Mouse (Mus musculus) kidney, embryonic 16.5 days (tissue): ENCODE results near the gene Gal3st2c. TPM values are rescaled to one million over a fixed set of nuclear protein-coding genes. Genes with fewer than 3 reads are reported as not detected.
"Not testable (repeated sequence)": the region's sequence is repeated elsewhere in the genome, so short reads cannot be mapped to it uniquely, and the experiment has no call there.

ENCODE experiments used
- ATAC-seq: fragments of 200-750 bp; cut with Nextera tagmentation; 2 replicates; pipeline ENCODE4 v1.8.0; 2017; ENCODE audit warnings: moderate TSS enrichment; ENCODE audit not compliant: low FRiP score, low TSS enrichment
- H3K27ac ChIP-seq: fragments of 300-500 bp; sonication (generic); 2 replicates; pipeline ENCODE4 v1.5.1; 2014; ENCODE audit warnings: low read length
- H3K27me3 ChIP-seq: fragments of 300-500 bp; sonication (generic); 2 replicates; pipeline ENCODE4 v1.6.1; 2014; ENCODE audit warnings: low read length, control low read depth, mixed read lengths; ENCODE audit not compliant: insufficient read depth
- H3K36me3 ChIP-seq: fragments of 300-500 bp; sonication (generic); 2 replicates; pipeline ENCODE4 v1.6.1; 2014; ENCODE audit warnings: low read length, control low read depth, mixed read lengths; ENCODE audit not compliant: insufficient read depth
- H3K4me1 ChIP-seq: fragments of 300-500 bp; sonication (generic); 2 replicates; pipeline ENCODE4 v1.6.1; 2014; ENCODE audit warnings: low read length, control low read depth, mixed read lengths; ENCODE audit not compliant: insufficient read depth
- H3K4me2 ChIP-seq: fragments of 300-500 bp; sonication (generic); replicated peaks from 2 replicates; pipeline ENCODE4 v1.6.1; 2014; ENCODE audit warnings: low read depth, low read length
- H3K4me3 ChIP-seq: fragments of 300-500 bp; sonication (generic); 2 replicates; pipeline ENCODE4 v1.5.1; 2014; ENCODE audit warnings: mild to moderate bottlenecking, low read length
- H3K9ac ChIP-seq: fragments of 300-500 bp; sonication (generic); replicated peaks from 2 replicates; pipeline ENCODE4 v1.6.1; 2014; ENCODE audit warnings: low read length
- H3K9me3 ChIP-seq: fragments of 300-500 bp; sonication (generic); 2 replicates; pipeline ENCODE4 v1.6.1; 2016; ENCODE audit warnings: low read length, control low read depth
- WGBS: fragments of 180-500 bp; shearing (Covaris S2); extraction: QIAGEN DNeasy Blood & Tissue Kit; methylation state at CpG from one replicate; pipeline ENCODE4 v1.1.7; 2014; 5-methylcytosine and 5-hydroxymethylcytosine counted together
- polyA plus RNA-seq: library from polyadenylated mRNA; unstranded; fragments of >200 nt; fragmentation: Nextera tagmentation; extraction: Ambion mirVana; gene quantifications from 2 replicates; pipeline ENCODE4 v1.2.1, GENCODE M21; 2015

Gal3st2c gene
- polyA plus RNA-seq, 1 experiment from 2014 or later: not detected

DNA sequence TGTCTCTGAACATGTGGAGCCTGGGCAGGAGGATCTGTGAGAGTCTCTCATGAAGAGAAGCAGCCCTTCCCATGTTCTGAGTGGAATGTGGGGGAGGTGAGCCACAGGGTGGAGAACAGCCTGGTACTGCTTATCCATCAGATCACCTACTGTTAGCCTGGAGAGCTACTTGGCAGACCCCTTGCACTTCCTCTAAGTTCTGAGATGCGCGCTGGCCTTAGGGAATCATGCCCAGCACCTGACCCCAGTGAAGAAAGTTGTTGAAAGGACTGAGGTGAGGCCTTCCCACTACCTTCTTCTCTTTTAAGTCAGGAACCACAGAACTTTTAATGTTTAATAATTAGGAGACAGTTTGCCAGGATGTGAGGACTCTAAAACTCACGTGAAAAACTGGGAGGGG is 1.2 kb downstream of the Gal3st2c start:
- H3K4me1 ChIP-seq, H3K27ac ChIP-seq, H3K36me3 ChIP-seq, H3K9me3 ChIP-seq, H3K27me3 ChIP-seq, H3K9ac ChIP-seq, H3K4me3 ChIP-seq, ATAC-seq, H3K4me2 ChIP-seq: not testable (repeated sequence)
- 89% methylated on average over 3 of the region's 3 CpGs for WGBS

GRCm38 (mm10) chr1:94001023-94001422 is 10.7 kb downstream of the Gal3st2c start:
- Histone ChIP-seq H3K9ac (no peak overlapping the region), H3K4me1 (no peaks in the 10 kb centered on the region), H3K27me3 (no peaks in the 10 kb centered on the region), H3K36me3 (no peaks in the 10 kb centered on the region), H3K4me3 (no peak overlapping the region), H3K4me2 (no peak overlapping the region), H3K9me3 (no peaks in the 10 kb centered on the region), H3K27ac (no peak overlapping the region)
- no peak for ATAC-seq
- 83% methylated on average over 2 of the region's 2 CpGs for WGBS

GRCm38 (mm10) chr1:94005954-94006506 is 15.7 kb downstream of the Gal3st2c start:
- H3K9me3 ChIP-seq, H3K4me3 ChIP-seq, H3K36me3 ChIP-seq, H3K4me2 ChIP-seq, ATAC-seq, H3K27ac ChIP-seq, H3K9ac ChIP-seq, H3K27me3 ChIP-seq, H3K4me1 ChIP-seq: not testable (repeated sequence)
- WGBS: 78% methylated on average over 2 of the region's 2 CpGs

DNA sequence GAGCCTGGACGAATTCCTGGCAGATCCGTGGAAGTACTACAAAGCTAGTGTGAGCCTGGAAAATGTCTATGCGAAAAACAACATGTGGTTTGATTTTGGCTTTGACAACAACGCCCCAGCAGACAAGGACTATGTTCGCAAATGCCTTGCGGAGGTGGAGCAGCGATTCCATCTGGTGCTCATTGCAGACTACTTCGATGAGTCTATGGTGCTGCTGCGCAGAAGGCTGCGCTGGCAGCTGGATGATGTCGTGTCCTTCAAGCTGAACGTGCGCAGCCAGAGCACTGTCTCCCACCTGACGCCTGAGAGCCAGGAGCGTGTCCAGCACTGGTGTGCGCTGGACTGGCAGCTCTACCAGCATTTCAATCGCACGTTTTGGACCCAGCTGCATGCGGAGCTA is 18.5 kb downstream of the Gal3st2c start:
- not testable (repeated sequence) for H3K4me3 ChIP-seq, ATAC-seq, H3K27me3 ChIP-seq, H3K27ac ChIP-seq, H3K4me2 ChIP-seq, H3K9me3 ChIP-seq, H3K9ac ChIP-seq, H3K4me1 ChIP-seq, H3K36me3 ChIP-seq
- WGBS: 83% methylated on average over 15 of the region's 19 CpGs

DNA sequence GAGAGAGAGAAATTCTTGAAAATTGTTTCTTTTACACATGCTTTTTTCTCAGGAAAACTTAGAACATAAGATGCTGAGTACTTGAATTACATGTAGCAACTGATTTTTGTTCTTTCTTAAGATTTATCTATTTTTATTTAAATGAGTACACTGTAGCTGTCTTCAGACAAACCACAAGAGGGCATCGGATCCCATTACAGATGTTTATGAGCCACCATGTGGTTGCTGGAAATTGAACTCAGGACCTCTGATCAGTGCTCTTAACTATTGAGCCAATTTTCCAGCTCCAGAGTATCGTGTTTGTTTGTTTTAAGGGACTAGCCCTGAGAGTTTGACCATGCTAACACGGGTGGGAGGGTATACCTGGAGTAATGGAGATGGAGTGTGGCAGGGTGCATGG is 21.3 kb downstream of the Gal3st2c start:
- no peak overlapping the region for H3K9ac ChIP-seq
- H3K4me3 ChIP-seq: no peak overlapping the region
- no peak overlapping the region for H3K4me2 ChIP-seq
- H3K36me3 ChIP-seq: no peaks in the 10 kb centered on the region
- 73% methylated on average over 3 of the region's 3 CpGs for WGBS
- H3K4me1 ChIP-seq: no peaks in the 10 kb centered on the region
- no peaks in the 10 kb centered on the region for H3K9me3 ChIP-seq
- no peak for ATAC-seq
- no peaks in the 10 kb centered on the region for H3K27me3 ChIP-seq
- H3K27ac ChIP-seq: no peak overlapping the region

- Histone ChIP-seq H3K9me3 (no peaks in the 10 kb centered on the region), H3K4me2 (no peak within 1 kb of the TSS), H3K9ac (no peak within 1 kb of the TSS), H3K4me1 (no peaks in the 10 kb centered on the region), H3K4me3 (no peak within 1 kb of the TSS), H3K27ac (no peak within 1 kb of the TSS), H3K27me3 (no peaks in the 10 kb centered on the region), H3K36me3 (no peaks in the 10 kb centered on the region)
- WGBS: 87% methylated on average over 6 of the region's 6 CpGs
- no peak for ATAC-seq
These were observed 29.8 kb downstream of the Gal3st2c start, which contains the start of gene Neu4 for GRCm38 (mm10) chr1:94020151-94020550. Gene Neu4, plus strand, starts transcription at chr1:94020451.

DNA sequence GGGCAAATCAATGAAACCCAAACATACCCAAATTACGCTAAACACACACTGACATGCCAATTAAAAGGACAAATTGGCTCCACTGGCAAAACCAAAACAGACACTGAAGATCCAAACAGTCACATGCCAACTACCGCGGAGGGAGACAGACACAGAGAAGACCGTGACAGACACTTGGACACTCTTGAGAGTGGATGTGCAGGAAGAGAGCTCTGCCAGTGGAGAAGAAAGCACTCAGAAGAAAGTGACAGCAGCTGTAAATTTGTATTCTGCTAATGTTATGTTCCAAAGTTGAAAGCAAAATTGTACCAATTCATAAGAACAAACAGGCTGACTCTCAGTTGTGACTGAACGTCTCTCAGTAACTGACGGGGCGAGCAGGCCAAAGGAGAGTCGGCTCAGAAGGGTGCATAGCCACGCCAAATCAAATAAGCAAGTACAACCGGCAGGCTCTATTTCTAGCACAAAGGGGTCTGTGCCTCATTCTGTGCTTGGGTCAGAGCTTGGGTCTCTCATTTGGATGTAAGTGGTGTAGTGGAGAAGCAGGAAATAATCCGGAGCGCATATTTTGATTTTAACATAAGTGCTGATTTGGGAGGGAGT is 37.3 kb downstream of the Gal3st2c start:
- Histone ChIP-seq H3K4me2 (no peak overlapping the region), H3K27ac (no peak overlapping the region), H3K36me3 (no peaks in the 10 kb centered on the region), H3K27me3 (no peaks in the 10 kb centered on the region), H3K4me1 (no peaks in the 10 kb centered on the region), H3K9ac (no peak overlapping the region), H3K4me3 (no peak overlapping the region), H3K9me3 (no peaks in the 10 kb centered on the region)
- WGBS: 89% methylated on average over 12 of the region's 12 CpGs
- ATAC-seq: no peak

- Histone ChIP-seq H3K27ac (no peak overlapping the region), H3K4me1 (no peaks in the 10 kb centered on the region), H3K36me3 (no peaks in the 10 kb centered on the region), H3K4me3 (no peak overlapping the region), H3K27me3 (no peaks in the 10 kb centered on the region), H3K4me2 (no peak overlapping the region), H3K9me3 (no peaks in the 10 kb centered on the region), H3K9ac (no peak overlapping the region)
- ATAC-seq: no peak
- WGBS: 95% methylated on average over 2 of the region's 2 CpGs
These were observed 38.4 kb downstream of the Gal3st2c start for GRCm38 (mm10) chr1:94028741-94029140.

DNA sequence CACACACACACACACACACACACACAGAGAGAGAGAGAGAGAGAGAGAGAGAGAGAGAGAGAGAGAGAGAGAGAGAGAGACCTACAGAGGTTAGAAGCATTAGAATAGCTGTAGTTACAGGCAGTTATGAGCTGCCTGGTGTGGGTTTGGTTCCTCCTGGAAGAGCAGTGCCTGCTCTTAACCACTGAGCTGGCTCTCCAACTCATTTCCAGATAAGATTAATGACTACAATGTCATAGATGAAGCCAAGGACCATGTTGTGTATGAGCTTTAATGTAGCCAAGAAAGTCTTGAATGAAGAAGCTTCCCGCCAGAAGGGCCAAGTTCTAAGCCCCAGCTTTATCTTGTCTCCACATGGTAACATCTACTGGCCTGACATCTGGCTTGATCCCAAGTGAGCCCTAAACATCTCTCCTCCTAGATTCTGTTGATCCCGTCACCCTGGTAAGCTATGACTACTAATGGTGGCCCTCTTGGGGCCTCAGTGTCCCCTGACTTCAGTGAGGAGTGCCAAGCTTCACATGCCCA is 42.8 kb downstream of the Gal3st2c start:
- no peak for ATAC-seq
- Histone ChIP-seq H3K27me3 (no peaks in the 10 kb centered on the region), H3K36me3 (no peaks in the 10 kb centered on the region), H3K4me3 (no peak overlapping the region), H3K27ac (no peak overlapping the region), H3K4me2 (no peak overlapping the region), H3K4me1 (no peaks in the 10 kb centered on the region; the same call in 1 of the 2 replicates), H3K9ac (no peak overlapping the region), H3K9me3 (no peaks in the 10 kb centered on the region)
- 93% methylated on average over 2 of the region's 2 CpGs for WGBS

- no peaks in the 10 kb centered on the region; the same call in 1 of the 2 replicates for H3K4me1 ChIP-seq
- H3K36me3 ChIP-seq: no peaks in the 10 kb centered on the region
- H3K9ac ChIP-seq: peak overlapping the region; percentile 55
- H3K27me3 ChIP-seq: no peaks in the 10 kb centered on the region
- WGBS: under 1% methylated on average over 25 of the region's 25 CpGs
- H3K9me3 ChIP-seq: no peaks in the 10 kb centered on the region
- H3K4me2 ChIP-seq: peak overlapping the region; percentile 80
- peak overlapping the region; percentile 63 for H3K27ac ChIP-seq
- H3K4me3 ChIP-seq: peak overlapping the region; percentile 47
- peak; percentile 94 for ATAC-seq
These were observed 44.9 kb downstream of the Gal3st2c start for GRCm38 (mm10) chr1:94034984-94035743.
